Mouse (Mus musculus): ENCODE results near the gene Ak2. TPM values are rescaled to one million over a fixed set of nuclear protein-coding genes. Genes with fewer than 3 reads are reported as not detected.

Gene Ak2
- polyA plus RNA-seq, 1 experiment from 2014 or later, result 129 TPM

- no peaks in the 10 kb centered on the region for H3K27me3 ChIP-seq (ENCODE audit: control insufficient read depth, insufficient read depth, low read length)
- H3K4me3 ChIP-seq (ENCODE audit: control insufficient read depth in 1 of 2, insufficient read depth in 1 of 2, low read depth in 1 of 2, low read length in 2 of 2), result no peak overlapping the region
- no peak overlapping the region for H3K27ac ChIP-seq (replicated peaks in 1 of 2; ENCODE audit: control insufficient read depth in 1 of 2, insufficient read depth in 1 of 2, low read depth in 2 of 2, low read length in 2 of 2)
- H3K4me1 ChIP-seq (ENCODE audit: control insufficient read depth in 2 of 2, insufficient read depth in 2 of 2, low read length in 2 of 2), result peaks cover 24 to 43% of the 10 kb centered on the region in 2 experiments
- H3K9me3 ChIP-seq (ENCODE audit: control insufficient read depth, low read length), result no peaks in the 10 kb centered on the region
- no peak overlapping the region for H3K9ac ChIP-seq (ENCODE audit: low read length)
- no peak for ATAC-seq (ENCODE audit: insufficient number of reproducible peaks, insufficient read depth, low FRiP score, low read depth)
- WGBS, result 56% methylated on average over 4 of the region's 4 CpGs
- no peaks in the 10 kb centered on the region for H3K36me3 ChIP-seq (ENCODE audit: control insufficient read depth, insufficient read depth, low read length)
- no peak overlapping the region for H3K4me2 ChIP-seq (ENCODE audit: low read length)
Measured at GRCm38 (mm10) chr4:129021886-129022285, 30.1 kb downstream of the Ak2 start.

- Histone ChIP-seq H3K36me3 (ENCODE audit: control insufficient read depth, insufficient read depth, low read length) (no peaks in the 10 kb centered on the region), H3K9ac (ENCODE audit: low read length) (no peak overlapping the region), H3K4me1 (ENCODE audit: control insufficient read depth in 2 of 2, insufficient read depth in 2 of 2, low read length in 2 of 2) (peaks cover 24 to 37% of the 10 kb centered on the region in 2 experiments), H3K4me3 (ENCODE audit: control insufficient read depth in 1 of 2, insufficient read depth in 1 of 2, low read depth in 1 of 2, low read length in 2 of 2) (no peak overlapping the region), H3K4me2 (ENCODE audit: low read length) (no peak overlapping the region), H3K27ac (replicated peaks in 1 of 2; ENCODE audit: control insufficient read depth in 1 of 2, insufficient read depth in 1 of 2, low read depth in 2 of 2, low read length in 2 of 2) (0 out of 4 replicates have a peak overlapping the region, but pooled peaks of 1 of the 2 experiments have one; percentile 87), H3K27me3 (ENCODE audit: control insufficient read depth, insufficient read depth, low read length) (no peaks in the 10 kb centered on the region), H3K9me3 (ENCODE audit: control insufficient read depth, low read length) (no peaks in the 10 kb centered on the region)
- 84% methylated on average over 6 of the region's 6 CpGs for WGBS
- ATAC-seq (ENCODE audit: insufficient number of reproducible peaks, insufficient read depth, low FRiP score, low read depth), result no peak
Measured at GRCm38 (mm10) chr4:129023884-129024283, 32.1 kb downstream of the Ak2 start.

- 8% methylated on average over 6 of the region's 6 CpGs for WGBS
- Histone ChIP-seq H3K4me3 (ENCODE audit: control insufficient read depth in 1 of 2, insufficient read depth in 1 of 2, low read depth in 1 of 2, low read length in 2 of 2) (no peak overlapping the region), H3K36me3 (ENCODE audit: control insufficient read depth, insufficient read depth, low read length) (no peaks in the 10 kb centered on the region), H3K4me2 (ENCODE audit: low read length) (0 out of 2 replicates have a peak overlapping the region, but pooled peaks have one; percentile 6), H3K27ac (replicated peaks in 1 of 2; ENCODE audit: control insufficient read depth in 1 of 2, insufficient read depth in 1 of 2, low read depth in 2 of 2, low read length in 2 of 2) (peak overlapping the region; percentile 80 to 87), H3K4me1 (ENCODE audit: control insufficient read depth in 2 of 2, insufficient read depth in 2 of 2, low read length in 2 of 2) (peaks cover 23 to 34% of the 10 kb centered on the region in 2 experiments), H3K9ac (ENCODE audit: low read length) (no peak overlapping the region; the same call in 1 of the 2 replicates), H3K27me3 (ENCODE audit: control insufficient read depth, insufficient read depth, low read length) (no peaks in the 10 kb centered on the region), H3K9me3 (ENCODE audit: control insufficient read depth, low read length) (no peaks in the 10 kb centered on the region)
- peak; percentile 86 for ATAC-seq (ENCODE audit: insufficient number of reproducible peaks, insufficient read depth, low FRiP score, low read depth)
Measured at GRCm38 (mm10) chr4:129024775-129025174, 33.0 kb downstream of the Ak2 start.

GRCm38 (mm10) chr4:129025707-129026106, 33.9 kb downstream of the Ak2 start:
- H3K9me3 ChIP-seq (ENCODE audit: control insufficient read depth, low read length), result no peaks in the 10 kb centered on the region
- no peak overlapping the region for H3K4me3 ChIP-seq (ENCODE audit: control insufficient read depth in 1 of 2, insufficient read depth in 1 of 2, low read depth in 1 of 2, low read length in 2 of 2)
- no peaks in the 10 kb centered on the region for H3K27me3 ChIP-seq (ENCODE audit: control insufficient read depth, insufficient read depth, low read length)
- WGBS, result 96% methylated on average over 3 of the region's 3 CpGs
- ATAC-seq (ENCODE audit: insufficient number of reproducible peaks, insufficient read depth, low FRiP score, low read depth), result no peak
- peak overlapping the region in 1 of 2 experiments; percentile 87; a peak in 1 of 4 replicates for H3K27ac ChIP-seq (replicated peaks in 1 of 2; ENCODE audit: control insufficient read depth in 1 of 2, insufficient read depth in 1 of 2, low read depth in 2 of 2, low read length in 2 of 2)
- peaks cover 17 to 25% of the 10 kb centered on the region in 2 experiments for H3K4me1 ChIP-seq (ENCODE audit: control insufficient read depth in 2 of 2, insufficient read depth in 2 of 2, low read length in 2 of 2)
- no peaks in the 10 kb centered on the region for H3K36me3 ChIP-seq (ENCODE audit: control insufficient read depth, insufficient read depth, low read length)
- H3K4me2 ChIP-seq (ENCODE audit: low read length), result no peak overlapping the region
- H3K9ac ChIP-seq (ENCODE audit: low read length), result no peak overlapping the region

GRCm38 (mm10) chr4:129030746-129031145, 39.0 kb downstream of the Ak2 start:
- Histone ChIP-seq H3K27ac (replicated peaks in 1 of 2; ENCODE audit: control insufficient read depth in 1 of 2, insufficient read depth in 1 of 2, low read depth in 2 of 2, low read length in 2 of 2) (no peak overlapping the region), H3K27me3 (ENCODE audit: control insufficient read depth, insufficient read depth, low read length) (no peaks in the 10 kb centered on the region), H3K4me2 (ENCODE audit: low read length) (no peak overlapping the region), H3K4me1 (ENCODE audit: control insufficient read depth in 2 of 2, insufficient read depth in 2 of 2, low read length in 2 of 2) (peaks cover 24 to 25% of the 10 kb centered on the region in 2 experiments), H3K9me3 (ENCODE audit: control insufficient read depth, low read length) (no peaks in the 10 kb centered on the region), H3K9ac (ENCODE audit: low read length) (no peak overlapping the region), H3K4me3 (ENCODE audit: control insufficient read depth in 1 of 2, insufficient read depth in 1 of 2, low read depth in 1 of 2, low read length in 2 of 2) (no peak overlapping the region), H3K36me3 (ENCODE audit: control insufficient read depth, insufficient read depth, low read length) (no peaks in the 10 kb centered on the region)
- no peak for ATAC-seq (ENCODE audit: insufficient number of reproducible peaks, insufficient read depth, low FRiP score, low read depth)
- 87% methylated on average over 4 of the region's 4 CpGs for WGBS

GRCm38 (mm10) chr4:129031408-129031965, 39.7 kb downstream of the Ak2 start:
- no peaks in the 10 kb centered on the region for H3K27me3 ChIP-seq (ENCODE audit: control insufficient read depth, insufficient read depth, low read length)

GRCm38 (mm10) chr4:129032133-129032962, 40.6 kb downstream of the Ak2 start:
- WGBS, result 72% methylated on average over 11 of the region's 11 CpGs
- Histone ChIP-seq H3K27ac (replicated peaks in 1 of 2; ENCODE audit: control insufficient read depth in 1 of 2, insufficient read depth in 1 of 2, low read depth in 2 of 2, low read length in 2 of 2) (peak overlapping the region; percentile 83 to 91), H3K9me3 (ENCODE audit: control insufficient read depth, low read length) (no peaks in the 10 kb centered on the region), H3K9ac (ENCODE audit: low read length) (peak overlapping the region; percentile 28; the same call in 1 of the 2 replicates), H3K4me1 (ENCODE audit: control insufficient read depth in 2 of 2, insufficient read depth in 2 of 2, low read length in 2 of 2) (peaks cover 24 to 25% of the 10 kb centered on the region in 2 experiments), H3K4me3 (ENCODE audit: control insufficient read depth in 1 of 2, insufficient read depth in 1 of 2, low read depth in 1 of 2, low read length in 2 of 2) (no peak overlapping the region), H3K27me3 (ENCODE audit: control insufficient read depth, insufficient read depth, low read length) (no peaks in the 10 kb centered on the region), H3K36me3 (ENCODE audit: control insufficient read depth, insufficient read depth, low read length) (no peaks in the 10 kb centered on the region), H3K4me2 (ENCODE audit: low read length) (peak overlapping the region; percentile 52)
- no peak for ATAC-seq (ENCODE audit: insufficient number of reproducible peaks, insufficient read depth, low FRiP score, low read depth)

More at GRCm38 (mm10) chr4:129031408-129031965, 39.7 kb downstream of the Ak2 start:
- H3K4me3 ChIP-seq (ENCODE audit: control insufficient read depth in 1 of 2, insufficient read depth in 1 of 2, low read depth in 1 of 2, low read length in 2 of 2), result no peak overlapping the region
- H3K36me3 ChIP-seq (ENCODE audit: control insufficient read depth, insufficient read depth, low read length), result no peaks in the 10 kb centered on the region
- WGBS, result 81% methylated on average over 8 of the region's 8 CpGs
- H3K4me2 ChIP-seq (ENCODE audit: low read length), result no peak overlapping the region
- H3K4me1 ChIP-seq (ENCODE audit: control insufficient read depth in 2 of 2, insufficient read depth in 2 of 2, low read length in 2 of 2), result peaks cover 24 to 25% of the 10 kb centered on the region in 2 experiments
- no peak overlapping the region for H3K27ac ChIP-seq (replicated peaks in 1 of 2; ENCODE audit: control insufficient read depth in 1 of 2, insufficient read depth in 1 of 2, low read depth in 2 of 2, low read length in 2 of 2)
- no peak for ATAC-seq (ENCODE audit: insufficient number of reproducible peaks, insufficient read depth, low FRiP score, low read depth)
- no peak overlapping the region for H3K9ac ChIP-seq (ENCODE audit: low read length)
- no peaks in the 10 kb centered on the region for H3K9me3 ChIP-seq (ENCODE audit: control insufficient read depth, low read length)

All from heart, embryonic 14.5 days (tissue).